Mouse (Mus musculus): ENCODE measurements around the gene Suclg2.

The Suclg2 gene

DNA sequence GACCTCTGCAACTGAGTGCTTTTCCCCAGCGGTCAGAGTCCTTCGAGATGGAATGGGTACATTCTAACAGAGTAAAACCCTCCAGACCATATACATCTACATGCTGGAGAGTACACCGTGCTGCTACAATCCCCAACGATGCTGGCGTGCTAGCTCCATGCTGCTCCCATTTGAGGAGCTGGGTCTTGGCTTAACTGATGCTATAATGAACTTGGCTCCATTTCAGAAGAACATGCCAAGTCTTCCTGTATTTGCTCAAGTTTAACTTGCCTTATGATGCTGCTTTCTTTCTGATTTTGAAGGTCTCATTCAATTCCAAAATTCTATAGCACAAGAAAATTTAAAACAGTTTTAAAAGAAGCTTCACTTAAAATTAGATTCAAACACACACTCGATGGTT is 162.3 kb downstream of the Suclg2 start:
- no peak for DNase-seq (ENCODE audit: low spot score)

DNA sequence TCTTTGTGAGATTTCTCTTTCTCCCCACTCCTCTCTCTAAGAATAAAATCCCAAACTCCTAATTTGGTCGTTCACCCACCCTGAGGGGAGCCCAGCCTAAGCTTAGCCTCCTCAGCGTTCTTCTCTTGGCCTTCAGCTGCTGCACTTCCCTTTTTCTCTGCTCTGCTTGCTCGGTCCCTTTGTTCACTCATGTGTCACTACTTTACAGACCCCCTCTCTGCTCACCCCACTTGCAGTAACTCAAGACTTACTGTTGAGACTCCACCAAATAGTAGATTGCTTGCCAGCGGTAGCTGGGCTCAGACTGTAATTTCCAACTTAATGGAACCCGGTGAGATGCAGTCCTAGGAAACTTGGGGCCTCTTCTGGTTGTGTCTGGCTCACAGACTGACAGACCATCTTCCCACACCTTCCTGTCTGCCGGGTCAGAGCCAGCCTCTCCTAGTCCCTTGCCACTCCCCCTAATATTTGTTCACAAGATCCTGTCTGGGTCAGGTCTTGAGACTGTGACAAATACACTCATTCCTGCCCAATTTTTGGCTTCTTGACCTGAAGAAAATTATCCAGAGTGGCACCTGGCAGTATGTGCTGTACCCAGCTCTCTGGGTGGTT is 166.2 kb downstream of the Suclg2 start:
- no peak for DNase-seq (ENCODE audit: low spot score)

DNA sequence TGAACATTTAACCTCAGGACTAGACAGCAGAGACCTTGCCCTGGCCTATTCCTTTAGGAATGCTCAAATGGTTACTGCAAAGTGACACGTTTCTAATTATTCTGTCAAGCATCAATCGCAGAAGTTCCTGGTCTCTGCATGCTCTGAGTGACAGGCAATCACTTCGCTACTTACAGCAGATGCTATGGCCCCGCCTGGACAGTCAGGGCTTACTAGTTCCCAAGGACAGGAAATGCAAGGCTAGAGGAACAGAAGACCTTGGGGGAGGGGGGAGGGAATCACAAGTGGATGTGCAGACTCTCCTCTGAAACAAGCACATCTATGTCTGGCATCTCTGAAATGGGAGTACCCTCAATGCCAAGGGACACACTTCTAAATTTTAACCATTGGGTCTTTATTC is 167.6 kb downstream of the Suclg2 start:
- DNase-seq (ENCODE audit: low spot score): peak; percentile 5

DNA sequence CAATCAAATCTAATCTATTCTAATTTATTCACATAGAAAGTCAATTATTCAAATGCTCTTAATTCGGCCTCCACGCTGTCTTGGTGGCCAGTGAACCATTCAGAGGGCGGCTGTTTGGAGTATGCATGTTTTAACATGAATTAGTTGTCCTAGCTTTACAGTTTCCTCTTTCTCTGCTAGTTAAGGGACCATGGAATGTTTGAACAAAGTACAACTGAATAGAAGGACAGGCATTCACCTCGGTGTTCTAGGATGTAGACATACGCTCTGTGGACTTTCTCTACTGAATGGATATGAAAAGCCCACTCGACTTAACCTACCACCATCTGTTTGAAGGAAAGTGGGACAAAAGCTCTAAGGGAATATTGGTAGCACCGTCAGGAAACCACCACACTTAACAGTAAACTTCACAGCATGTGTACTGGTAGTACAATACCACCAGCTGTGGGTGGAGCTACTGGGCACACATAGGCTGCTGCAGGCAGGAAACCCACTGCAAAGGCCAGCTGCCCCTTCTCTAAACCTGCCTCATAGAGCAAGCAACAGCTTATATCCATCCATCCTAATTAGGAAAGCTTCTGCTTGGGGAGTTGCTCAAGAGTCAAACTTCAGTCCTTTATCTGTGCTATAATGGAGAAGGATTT is 172.3 kb downstream of the Suclg2 start:
- no peak for DNase-seq (ENCODE audit: low spot score)

DNA sequence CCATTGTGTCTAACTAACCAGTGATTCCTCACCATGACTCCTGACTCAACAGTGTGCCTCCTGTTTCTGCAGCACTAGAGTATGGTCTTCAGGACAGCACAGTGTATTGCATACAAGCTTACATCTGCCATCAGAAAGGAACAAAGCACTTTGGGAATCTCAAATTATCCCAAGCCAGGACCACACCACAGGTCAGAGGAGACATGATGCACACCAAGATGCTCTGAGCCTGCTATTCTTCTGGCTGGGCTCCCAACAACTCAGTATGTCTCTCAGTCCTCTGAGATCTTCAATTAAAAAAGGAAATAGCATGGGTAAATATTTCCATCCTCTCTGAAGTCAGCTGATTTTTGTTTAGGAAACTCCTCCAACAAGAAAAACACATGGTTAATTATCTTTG is 172.9 kb downstream of the Suclg2 start:
- no peak for DNase-seq (ENCODE audit: low spot score)

DNA sequence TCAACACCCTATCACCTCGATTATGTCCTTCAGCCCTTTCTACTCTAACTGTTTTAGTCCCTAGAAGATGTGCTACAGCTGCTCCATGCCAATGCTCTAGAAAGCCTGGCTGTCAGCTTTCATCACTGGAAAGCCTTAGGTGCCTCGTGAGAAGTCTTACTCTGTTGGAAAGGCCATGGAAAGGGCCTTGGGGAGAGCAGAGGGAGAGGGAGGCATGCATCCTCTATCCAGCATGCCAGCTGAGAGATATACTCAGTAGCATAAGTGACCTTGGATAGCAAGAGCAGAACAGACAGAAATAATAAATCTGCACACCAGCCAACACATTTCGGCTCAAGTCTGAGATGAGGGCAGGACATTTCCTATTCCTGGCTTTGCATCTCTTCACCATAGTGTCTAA is 173.3 kb downstream of the Suclg2 start:
- peak; percentile 6 for DNase-seq (ENCODE audit: low spot score)

DNA sequence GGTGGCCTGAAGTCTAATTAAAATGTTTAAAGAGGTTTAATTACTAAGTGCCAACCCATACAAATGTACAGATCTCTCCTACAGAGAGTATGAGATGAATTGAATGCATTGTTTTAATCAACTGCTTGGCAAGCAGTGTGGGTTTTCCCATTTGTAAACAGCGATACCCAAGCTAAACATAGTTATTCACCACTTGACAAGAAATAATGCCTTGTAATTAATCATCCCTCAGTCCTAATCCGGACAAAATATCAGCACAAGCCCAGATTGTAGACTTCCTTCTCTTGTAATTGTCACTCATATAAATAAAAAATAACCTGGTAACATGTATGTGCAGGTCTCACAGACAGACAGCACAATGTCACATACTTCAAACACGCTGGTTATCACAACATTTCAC is 183.4 kb downstream of the Suclg2 start:
- no peak for DNase-seq (ENCODE audit: low spot score)

DNA sequence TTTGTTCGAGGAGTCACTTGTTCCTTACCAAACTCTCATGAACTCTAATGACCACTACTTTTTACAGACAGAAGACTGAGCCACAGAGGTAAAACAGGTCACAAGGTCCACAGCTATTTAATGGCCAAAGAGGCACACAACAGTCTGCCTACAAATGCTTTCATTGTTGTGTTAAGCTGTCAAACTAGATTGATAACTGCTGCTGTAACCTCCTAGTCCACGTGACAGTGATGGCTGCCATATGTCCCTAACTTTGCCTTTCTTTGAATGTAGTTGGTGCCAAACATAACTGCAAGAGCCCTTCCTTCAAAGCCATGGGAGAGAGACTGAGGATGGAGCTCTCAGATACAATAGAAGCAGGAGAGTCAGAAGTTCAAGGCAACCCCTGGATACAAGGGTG is 198.8 kb downstream of the Suclg2 start:
- no peak for DNase-seq (ENCODE audit: low spot score)

DNA sequence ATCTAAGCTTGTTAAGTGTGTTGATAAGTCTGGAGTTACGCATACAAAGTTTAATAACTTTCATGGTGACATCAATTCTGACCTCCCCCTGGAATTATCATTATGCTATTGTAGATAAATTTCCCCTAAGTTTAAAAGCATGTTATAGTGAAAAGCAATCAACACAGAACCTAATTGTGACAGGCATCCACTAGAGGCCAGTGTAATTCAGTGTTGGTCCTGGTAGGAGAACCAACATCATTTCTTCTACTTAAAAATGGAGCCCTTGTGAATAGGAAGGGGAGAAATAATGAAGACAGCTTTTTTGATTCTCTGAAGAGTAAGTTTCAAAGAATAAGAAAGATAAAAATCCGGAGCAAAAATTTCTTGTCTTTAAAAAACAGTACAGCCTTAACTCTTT is 200.2 kb downstream of the Suclg2 start:
- no peak for DNase-seq (ENCODE audit: low spot score)

DNA sequence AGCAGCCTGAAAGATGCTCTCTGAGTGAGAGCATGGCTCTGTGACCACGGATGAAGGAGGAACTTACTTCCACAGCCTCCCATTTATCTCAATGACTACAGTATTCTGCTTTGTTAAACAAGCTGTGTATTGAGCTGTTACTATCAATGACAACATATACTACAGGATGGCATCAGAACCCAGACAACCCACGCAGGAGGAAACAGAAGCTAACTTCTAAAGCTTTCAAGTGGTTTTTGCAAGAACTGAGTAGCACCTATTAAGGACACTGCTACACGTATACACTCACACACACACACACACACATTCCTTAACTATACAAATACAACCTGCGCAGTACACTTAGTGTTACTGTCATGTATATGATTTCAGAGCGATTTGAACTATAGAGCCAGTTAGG is 202.9 kb downstream of the Suclg2 start:
- no peak for DNase-seq (ENCODE audit: low spot score)

DNA sequence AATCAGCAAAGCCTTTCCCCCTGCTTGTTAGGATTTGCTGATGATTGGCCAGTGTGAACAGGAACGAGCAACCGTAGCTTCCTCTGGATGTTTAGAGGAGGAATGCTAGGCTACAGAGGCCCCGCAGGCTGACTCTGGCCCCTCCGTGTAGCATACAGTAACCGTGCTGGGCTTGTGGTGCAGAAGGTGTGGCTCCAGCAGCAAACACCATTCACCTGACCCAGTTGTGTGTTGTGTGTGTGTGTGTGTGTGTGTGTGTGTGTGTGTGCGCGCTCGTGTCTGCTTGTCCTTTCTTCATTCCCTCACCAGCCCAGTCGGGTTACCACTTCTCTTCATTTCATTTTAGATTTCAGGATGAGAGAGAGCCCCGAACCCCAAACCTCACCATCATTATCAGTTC is 203.9 kb downstream of the Suclg2 start:
- DNase-seq (ENCODE audit: low spot score): no peak

DNA sequence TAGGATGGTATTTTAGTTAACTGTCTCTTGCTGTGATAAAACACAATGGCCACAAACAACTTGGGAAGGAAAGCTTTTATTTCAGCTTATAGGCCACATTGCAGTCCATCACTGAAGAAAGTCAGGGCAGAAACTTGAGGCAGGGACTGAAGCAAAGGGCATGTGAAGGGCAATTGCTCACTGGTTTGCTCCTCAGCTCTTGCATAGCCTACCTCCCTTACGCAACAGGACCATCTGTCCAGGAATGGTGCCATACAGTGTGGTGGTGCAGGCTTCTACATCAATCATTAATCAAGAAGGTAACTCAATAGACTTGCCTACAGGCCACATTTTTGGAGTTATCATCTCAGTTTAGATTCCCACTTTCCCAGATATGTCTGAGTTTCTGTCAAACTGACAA is 206.9 kb downstream of the Suclg2 start:
- DNase-seq (ENCODE audit: low spot score): no peak

DNA sequence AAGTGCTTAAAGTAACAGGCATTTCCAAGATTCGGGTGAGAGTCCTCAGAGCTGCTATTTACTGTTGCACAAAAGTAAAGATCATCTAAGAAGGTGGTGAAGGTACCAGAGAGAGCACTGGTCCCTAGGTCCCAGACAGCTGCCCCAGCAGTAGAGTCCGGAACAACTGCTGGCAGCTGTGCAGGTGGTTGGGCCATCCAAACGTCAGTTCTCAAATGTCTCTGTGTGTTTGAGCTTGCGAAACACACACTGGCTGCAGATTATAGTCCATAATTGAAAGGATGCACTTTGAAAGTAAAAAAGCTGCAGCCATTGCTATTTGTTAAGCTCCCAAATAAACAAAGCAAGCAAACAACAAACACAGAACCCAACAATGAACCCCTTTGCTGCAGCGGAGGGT is 217.8 kb downstream of the Suclg2 start:
- no peak for DNase-seq (ENCODE audit: low spot score)

DNA sequence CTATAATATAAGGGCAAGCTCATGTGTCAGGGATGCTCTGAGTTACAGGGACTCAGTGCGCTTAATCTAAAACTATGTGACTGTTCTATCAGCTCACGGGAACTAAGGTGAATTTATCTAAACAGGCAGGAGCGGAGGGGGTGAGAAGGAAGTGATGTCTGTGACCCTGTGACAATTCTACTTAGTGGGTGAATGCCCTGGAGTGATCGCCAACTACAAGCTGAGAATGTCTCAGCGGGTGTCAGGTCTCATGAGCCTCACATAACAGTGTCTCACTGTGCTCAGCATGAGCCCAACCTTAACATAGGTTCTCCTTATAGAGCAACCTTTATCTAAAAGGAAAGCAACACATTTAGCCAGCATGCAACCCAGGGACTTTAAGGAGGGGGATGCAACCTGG is 219.0 kb downstream of the Suclg2 start:
- no peak for DNase-seq (ENCODE audit: low spot score)

DNA sequence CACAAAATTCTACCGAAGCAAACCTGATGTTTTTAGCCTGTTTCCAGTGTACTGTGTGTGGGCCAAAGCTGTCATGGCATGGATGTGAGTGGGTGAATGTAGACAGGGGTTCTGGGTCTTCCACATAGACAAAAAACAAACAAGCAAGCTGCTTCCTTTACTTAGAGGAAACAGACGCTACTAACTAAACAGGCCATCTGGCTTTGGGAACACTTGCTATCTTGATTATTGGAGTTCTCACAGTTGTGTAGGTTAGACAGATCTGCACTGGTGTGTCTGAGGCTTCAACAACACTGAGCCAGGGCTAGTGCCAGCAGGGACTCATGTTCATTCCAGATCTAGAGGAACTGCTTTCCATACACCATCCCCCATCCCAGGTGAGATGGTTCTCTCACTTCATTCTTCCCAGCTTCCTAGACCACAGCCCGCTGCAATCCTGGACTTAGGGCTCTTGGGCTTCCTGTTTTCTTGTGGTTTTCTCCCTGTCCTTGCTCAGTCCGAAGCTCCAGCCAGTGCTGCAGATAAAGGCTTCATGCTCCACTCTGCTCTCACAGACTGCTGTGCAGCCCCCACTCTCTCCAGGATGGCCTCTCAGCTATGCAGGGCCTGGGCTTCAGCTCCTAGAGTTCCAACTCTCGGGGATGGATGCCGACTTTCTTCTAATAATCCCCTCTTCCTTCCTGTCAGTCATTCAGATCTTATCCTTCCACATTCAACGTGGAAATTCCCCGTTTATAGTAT is 226.2 kb downstream of the Suclg2 start:
- no peak for DNase-seq (ENCODE audit: low spot score)

DNA sequence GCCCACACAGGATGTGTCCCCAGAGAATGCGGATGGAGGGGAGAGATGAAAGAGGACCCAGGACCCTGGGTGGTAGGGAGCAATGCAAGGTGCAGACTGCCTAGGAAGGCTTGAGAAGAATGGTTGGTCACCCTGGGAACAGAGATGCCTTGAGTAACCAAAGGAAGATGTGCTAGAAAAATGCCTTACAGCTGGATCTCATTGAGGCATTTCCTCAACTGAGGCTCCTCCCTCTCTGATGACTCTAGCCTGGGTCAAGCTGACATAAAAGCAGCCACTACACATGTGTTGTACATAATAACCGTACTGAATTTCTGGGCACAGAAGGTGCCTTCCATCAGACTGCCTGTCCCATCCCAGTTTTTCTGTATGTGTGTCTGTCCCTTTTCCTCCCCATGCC is 227.6 kb downstream of the Suclg2 start:
- DNase-seq (ENCODE audit: low spot score): no peak

DNA sequence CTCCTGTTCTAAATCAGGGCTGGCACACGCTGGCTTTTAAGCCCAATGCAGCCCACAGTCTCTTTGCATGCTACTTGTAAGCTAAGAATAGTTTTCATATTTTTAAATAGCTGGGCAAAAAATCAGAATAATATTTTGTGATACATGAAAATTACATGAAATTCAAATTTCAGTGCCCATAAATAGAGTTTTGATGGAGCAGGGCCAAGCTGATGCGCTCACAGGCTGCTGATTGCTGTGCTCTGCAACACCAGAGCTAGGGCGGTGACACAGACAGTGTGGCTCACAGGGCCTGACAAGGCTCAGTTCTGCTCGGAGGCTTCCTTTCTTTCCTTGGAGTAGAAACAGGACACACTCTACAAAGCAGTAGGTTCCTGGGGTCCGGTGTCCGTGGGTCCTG is 232.8 kb downstream of the Suclg2 start:
- DNase-seq (ENCODE audit: low spot score): no peak

DNA sequence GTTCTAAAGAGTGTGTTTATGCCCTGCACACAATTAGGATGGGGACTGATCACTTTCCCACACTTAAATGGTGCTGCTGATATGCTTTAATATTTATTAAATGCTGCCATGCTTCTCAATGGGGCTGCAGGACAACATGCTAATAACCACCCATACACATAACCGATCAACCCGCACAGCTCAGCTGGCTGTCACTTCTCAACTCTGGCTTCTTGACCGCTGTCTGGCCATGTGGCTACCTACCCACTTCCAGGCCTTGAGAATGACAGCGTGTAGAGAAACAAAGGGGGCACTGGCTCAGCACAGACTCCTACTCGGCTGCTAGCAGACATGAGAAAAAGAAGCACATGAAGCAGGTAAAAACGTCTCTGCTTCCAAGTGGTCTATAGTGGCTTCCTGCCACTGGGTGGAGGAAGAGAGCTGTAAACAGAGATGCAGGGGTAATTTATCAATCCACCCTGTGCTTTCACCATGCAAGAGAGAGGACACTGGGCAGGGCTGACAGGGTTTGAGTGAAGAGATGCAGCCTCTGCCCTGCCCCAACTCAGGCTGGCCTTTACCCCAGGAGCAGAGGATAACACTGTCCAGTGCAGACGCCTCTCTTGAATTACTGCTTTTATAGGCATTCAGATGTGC is 234.3 kb downstream of the Suclg2 start:
- DNase-seq (ENCODE audit: low spot score): no peak

DNA sequence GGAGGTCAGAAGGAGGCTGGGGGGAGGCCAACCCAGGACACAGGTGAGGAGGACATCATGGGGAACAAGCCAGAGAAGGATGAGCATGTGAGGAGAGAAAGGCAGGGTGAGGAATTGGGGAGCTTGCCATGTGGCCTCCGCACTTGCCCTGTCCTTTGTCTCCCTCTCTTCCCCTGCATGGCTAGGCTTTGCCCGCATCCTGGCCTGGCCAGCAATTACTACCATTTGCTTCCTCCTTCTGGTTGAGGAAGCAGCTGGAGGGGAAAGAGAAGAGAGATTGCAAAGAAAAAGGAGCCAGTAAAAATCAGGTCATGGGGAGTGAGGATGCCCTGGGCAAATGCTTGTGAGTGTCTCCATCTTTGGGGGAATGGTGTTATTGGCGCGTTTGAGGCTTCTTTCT is 234.9 kb downstream of the Suclg2 start:
- DNase-seq (ENCODE audit: low spot score): no peak

DNA sequence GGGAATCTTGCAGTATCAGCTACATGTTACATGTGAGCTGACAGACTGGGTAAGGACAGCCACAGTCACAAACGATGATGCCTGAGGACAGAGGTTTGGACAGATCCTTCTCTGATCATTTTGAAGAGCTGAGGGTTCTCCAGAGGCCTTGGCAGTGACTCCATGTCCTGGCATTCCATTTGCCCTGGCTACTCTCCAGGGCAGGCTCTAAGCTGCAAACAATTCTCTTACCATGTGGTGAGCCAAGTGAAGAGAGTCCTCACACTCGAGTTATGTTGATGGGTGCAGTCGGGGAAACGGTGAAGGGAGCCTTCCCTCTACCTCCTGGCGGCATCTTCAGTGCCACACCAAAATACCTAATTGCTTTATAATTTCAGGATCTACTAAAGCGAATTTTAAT is 235.5 kb downstream of the Suclg2 start:
- DNase-seq (ENCODE audit: low spot score): no peak

DNA sequence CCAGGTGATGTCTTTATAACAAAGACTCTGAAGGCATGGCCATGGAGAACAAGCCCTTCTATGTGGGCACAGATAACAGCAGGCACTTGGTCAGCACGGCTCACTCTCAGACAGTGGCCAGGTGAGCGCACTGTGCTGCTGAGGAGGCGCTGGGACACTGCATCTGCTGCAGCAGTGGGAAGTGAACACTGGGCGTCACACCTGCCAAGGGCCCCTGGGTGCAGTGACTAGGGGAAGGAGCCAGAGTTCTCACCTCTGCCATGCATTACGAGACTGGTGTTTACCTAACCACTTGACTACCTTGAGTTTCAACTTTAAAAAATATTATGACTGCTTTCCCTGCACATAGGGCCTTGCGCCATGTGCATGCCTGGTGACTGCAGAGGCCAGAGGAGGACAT is 238.8 kb downstream of the Suclg2 start:
- DNase-seq (ENCODE audit: low spot score): no peak

DNA sequence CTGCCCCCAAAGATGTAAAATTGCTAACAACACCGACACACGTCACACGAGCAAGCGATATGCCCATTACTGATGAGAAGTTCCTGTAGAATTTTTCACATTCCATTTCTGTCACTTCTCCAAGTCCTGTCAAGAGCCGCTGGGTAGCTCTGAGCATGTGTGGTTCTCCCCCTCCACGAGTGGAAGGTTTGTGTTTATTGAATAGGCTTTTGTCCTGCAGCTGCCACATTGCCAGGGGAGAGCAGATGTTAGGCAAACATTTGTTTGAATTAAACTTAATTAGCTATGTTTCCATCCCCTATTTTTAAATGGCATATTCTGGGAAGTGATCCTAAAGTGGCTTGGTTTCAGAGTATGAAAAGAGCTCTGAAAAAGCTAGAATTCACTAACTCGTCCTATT is 249.1 kb downstream of the Suclg2 start:
- no peak for DNase-seq (ENCODE audit: low spot score)

DNA sequence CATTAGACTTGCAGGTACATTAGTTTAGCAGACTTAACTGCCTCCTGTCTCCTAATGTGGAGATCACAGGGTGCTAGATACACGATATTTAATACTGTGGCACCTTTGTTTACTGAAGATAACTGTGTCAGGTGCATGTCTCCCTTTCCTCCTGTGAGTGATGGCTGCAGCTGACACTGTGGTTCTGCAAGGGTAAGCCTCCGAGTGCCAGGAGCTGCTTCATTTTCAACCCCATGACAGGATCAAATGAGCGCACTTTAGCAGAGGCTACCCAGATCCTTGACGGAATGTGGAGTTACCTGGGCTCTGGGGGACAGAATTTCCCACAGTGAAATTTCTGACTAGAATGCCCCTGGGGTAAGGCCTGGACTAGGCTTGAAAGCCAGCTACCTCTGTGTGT is 253.3 kb downstream of the Suclg2 start:
- no peak for DNase-seq (ENCODE audit: low spot score)

All from ovary, adult 18-20 months (tissue).